ENCODE assay signal across 8 mouse cellular contexts in genomic region chr8:122830349-122831061, GRCm38 (mm10). TPM values are rescaled to one million over a fixed set of nuclear protein-coding genes. Genes with fewer than 3 reads are reported as not detected.
DNase-seq lines count a peak whose midpoint lies in the region; ATAC-seq lines count a peak whose summit lies in the region.

No protein-coding gene starts in this region.

- WGBS in intestine, embryonic 14.5 days, result 44% methylated on average over 8 of the region's 8 CpGs

- ATAC-seq in intestine, embryonic 14.5 days (replicated peaks; ENCODE audit: low FRiP score, low TSS enrichment, low read depth), result peak; percentile 69

- intact Hi-C loops in left cerebral cortex, postnatal 10 days (cut with DNase I), result loop anchor here (2.0 to 5.0 kb wide), 3 partner anchors 152 to 333 kb away; no protein-coding TSS in a partner anchor

- no peak overlapping the region for H3K4me3 ChIP-seq in intestine, embryonic 14.5 days (ENCODE audit: low read depth, low read length)

- H3K4me2 ChIP-seq in intestine, embryonic 14.5 days (ENCODE audit: low read length), result no peak overlapping the region

- no peaks in the 10 kb centered on the region for H3K4me1 ChIP-seq in intestine, embryonic 14.5 days (replicated peaks; ENCODE audit: control insufficient read depth, insufficient read depth, low read length)

- peak; percentile 64 for DNase-seq in WW6 (ENCODE audit: low read depth, low spot score)
- DNase-seq in cerebellum, postnatal 4 days (ENCODE audit: low spot score in 2 of 2), result peak; percentile 98
- peak; percentile 82 to 85 for DNase-seq in gastrocnemius, adult 8-10 months (ENCODE audit: low spot score in 2 of 2)
- DNase-seq in intestine, embryonic 14.5 days (ENCODE audit: low spot score), result peak; percentile 99
- DNase-seq in left cerebral cortex, postnatal 10 days (ENCODE audit: extremely low spot score in 1 of 2, low spot score in 2 of 2), result peak; percentile 87 to 89
- peak; percentile 87 for DNase-seq in mesoderm, embryonic 11.5 days (ENCODE audit: low read depth, low spot score)
- peak; percentile 78 to 87 for DNase-seq in right cerebral cortex, postnatal 36 days (ENCODE audit: low spot score in 2 of 2)
- peak; percentile 81 to 91 for DNase-seq in urinary bladder, postnatal 4 days (ENCODE audit: low spot score in 2 of 2)

- H3K9me3 ChIP-seq in intestine, embryonic 14.5 days (ENCODE audit: control insufficient read depth, low read length), result no peaks in the 10 kb centered on the region

- no peaks in the 10 kb centered on the region for H3K27me3 ChIP-seq in intestine, embryonic 14.5 days (replicated peaks; ENCODE audit: control insufficient read depth, insufficient read depth, low read length)

- H3K9ac ChIP-seq in intestine, embryonic 14.5 days (ENCODE audit: low read length), result no peak overlapping the region

- H3K27ac ChIP-seq in intestine, embryonic 14.5 days (ENCODE audit: low read depth), result no peak overlapping the region

- no peaks in the 10 kb centered on the region for H3K36me3 ChIP-seq in intestine, embryonic 14.5 days (ENCODE audit: control insufficient read depth, insufficient read depth, low read length)

RNA-seq across cellular contexts. Expression of gene Cdh15, which starts 17.3 kb away (rescaled TPM):
- total RNA-seq in gastrocnemius, adult 8-10 months (2022), result 10 to 100 TPM; 17.7 to 29.9 (median 21.9) TPM
- polyA plus RNA-seq in intestine, embryonic 14.5 days (2014; fragmentation: Nextera tagmentation; extraction: Ambion mirVana), result 0.30 and 0.51 TPM in 2 replicates
- 1 to 10 TPM; 2.4 to 2.9 TPM for total RNA-seq in left cerebral cortex, postnatal 10 days (2021)

RNA-seq across cellular contexts. Expression of gene Acsf3, which starts 55.2 kb away (rescaled TPM):
- 10 to 100 TPM; 10.5 to 13.1 (median 11.5) TPM for total RNA-seq in gastrocnemius, adult 8-10 months (2022)
- polyA plus RNA-seq in intestine, embryonic 14.5 days (2014; fragmentation: Nextera tagmentation; extraction: Ambion mirVana), result 19.0 and 21.6 TPM in 2 replicates
- 10 to 100 TPM; 17.8 to 18.1 TPM for total RNA-seq in left cerebral cortex, postnatal 10 days (2021)

Comparison
In these comparisons a context has a peak if more than half of its experiments do, and no peak if none do; other contexts are left out.
1. RNA of gene Cdh15, which starts 17.3 kb away (total RNA-seq): 17.7 to 29.9 TPM in gastrocnemius, adult 8-10 months; 2.4 to 2.9 TPM in left cerebral cortex, postnatal 10 days; every median in the first group is over 4 times any median in the second.
2. Peak in every context shown above with its lines, with median percentiles within 50 percentile points of each other: DNase-seq.